Mouse (Mus musculus) MEL (cell line): ENCODE results near the gene Rassf2.

Experiments used
- BHLHE40 ChIP-seq: IDR thresholded peaks from 2 replicates; pipeline ENCODE4 v1.6.1; 2012; ENCODE audit warnings: low read depth, mild to moderate bottlenecking, inconsistent platforms, low read length, improper control_type of control experiment, borderline replicate concordance
- CTCF ChIP-seq, 3 experiments: IDR thresholded peaks in 2 of 3; conservative IDR thresholded peaks in 1 of 3; 2 replicates each; pipeline ENCODE4 v1.5.1; 2011 to 2012; ENCODE audit warnings: low read length in 3 of 3, low read depth in 2 of 3, mild to moderate bottlenecking in 2 of 3, improper control_type of control experiment in 1 of 3, inconsistent platforms in 1 of 3, mixed read lengths in 1 of 3, moderate library complexity in 1 of 3; ENCODE audit not compliant: control insufficient read depth in 1 of 3, insufficient read depth in 1 of 3, poor library complexity in 1 of 3, severe bottlenecking in 1 of 3
- HCFC1 ChIP-seq: IDR thresholded peaks from 2 replicates; pipeline ENCODE4 v1.6.1; 2012; ENCODE audit warnings: low read depth, mild to moderate bottlenecking, inconsistent platforms, low read length, improper control_type of control experiment, moderate library complexity
- MAFK ChIP-seq: IDR thresholded peaks from 2 replicates; pipeline ENCODE4 v1.6.1; 2011; ENCODE audit warnings: low read depth, mild to moderate bottlenecking, low read length, improper control_type of control experiment, borderline replicate concordance
- MYB ChIP-seq: IDR thresholded peaks from 2 replicates; pipeline ENCODE4 v1.6.1; 2011; ENCODE audit warnings: mild to moderate bottlenecking, low read depth, low read length, improper control_type of control experiment
- POLR2A ChIP-seq, 2 experiments: IDR thresholded peaks; 2 replicates each; pipeline ENCODE4 v1.6.1; 2011 to 2012; ENCODE audit warnings: low read length in 2 of 2, mild to moderate bottlenecking in 2 of 2, control low read depth in 1 of 2, improper control_type of control experiment in 1 of 2, low read depth in 1 of 2, moderate library complexity in 1 of 2; ENCODE audit not compliant: control insufficient read depth in 1 of 2, insufficient read depth in 1 of 2, poor library complexity in 1 of 2
- TBP ChIP-seq: IDR thresholded peaks from 2 replicates; pipeline ENCODE4 v1.8.0; 2011; ENCODE audit warnings: low read depth, low read length, improper control_type of control experiment
- ZMIZ1 ChIP-seq: IDR thresholded peaks from 2 replicates; pipeline ENCODE4 v1.6.1; 2012; ENCODE audit warnings: low read depth, mild to moderate bottlenecking, inconsistent platforms, low read length, improper control_type of control experiment, moderate library complexity

GRCm38 (mm10) chr2:131992487-131992886 lies 37.6 kb downstream of the Rassf2 start:
- TF ChIP-seq ZMIZ1 (no peak), CTCF (IDR thresholded peaks at IDR 0.05 in 2 of 3, conservative IDR thresholded peaks at IDR 0.05 in 1 of 3; ENCODE audit: control insufficient read depth in 1 of 3, insufficient read depth in 1 of 3, low read depth in 2 of 3, low read length in 3 of 3, poor library complexity in 1 of 3, severe bottlenecking in 1 of 3) (no peak), POLR2A (IDR thresholded peaks at IDR 0.05; ENCODE audit: control insufficient read depth in 1 of 2, insufficient read depth in 1 of 2, low read depth in 1 of 2, low read length in 2 of 2, poor library complexity in 1 of 2) (no peak), MYB (no peak), MAFK (no peak), BHLHE40 (no peak), HCFC1 (no peak), TBP (no peak)
